Mouse (Mus musculus): Measurements from ENCODE around the gene Dyrk3. TPM values are rescaled to one million over a fixed set of nuclear protein-coding genes. Genes with fewer than 3 reads are reported as not detected.
A peak's percentile ranks its signal among the peaks of the same experiment; 100 is the strongest.

Gene Dyrk3
- polyA plus RNA-seq (2015; fragmentation: Nextera tagmentation; extraction: Ambion mirVana), result 4.4 and 4.5 TPM in 2 replicates

GRCm38 (mm10) chr1:131138191-131139016, at the start of gene Dyrk3:
Gene Dyrk3, minus strand, starts transcription at chr1:131138340.
- H3K27me3 ChIP-seq (ENCODE audit: control insufficient read depth, insufficient read depth, low read depth, low read length), result no peaks in the 10 kb centered on the region
- ATAC-seq (ENCODE audit: low read depth), result peak; percentile 98
- WGBS, result 2% methylated on average over 49 of the region's 49 CpGs
- peak within 1 kb of the TSS; percentile 97 for H3K4me2 ChIP-seq (ENCODE audit: low read depth, low read length)
- peak within 1 kb of the TSS; percentile 74 for H3K9ac ChIP-seq (ENCODE audit: low read length)
- H3K27ac ChIP-seq (ENCODE audit: low read length), result peak within 1 kb of the TSS; percentile 92
- H3K4me1 ChIP-seq (replicated peaks; ENCODE audit: control insufficient read depth, insufficient read depth, low read length), result peaks cover 2% of the 10 kb centered on the region; the same call in 1 of the 2 replicates
- H3K4me3 ChIP-seq (ENCODE audit: low read length), result peak within 1 kb of the TSS; percentile 72
- H3K36me3 ChIP-seq (ENCODE audit: control insufficient read depth, insufficient read depth, low read length), result no peaks in the 10 kb centered on the region
- no peaks in the 10 kb centered on the region for H3K9me3 ChIP-seq (ENCODE audit: control insufficient read depth, low read length)

- H3K4me2 ChIP-seq (ENCODE audit: low read depth, low read length), result no peak overlapping the region
- 75% methylated on average over 5 of the region's 5 CpGs for WGBS
Measured at GRCm38 (mm10) chr1:131187856-131188255, 49.7 kb upstream of the Dyrk3 start.

GRCm38 (mm10) chr1:131186995-131187394, 48.9 kb upstream of the Dyrk3 start:
- 77% methylated on average over 6 of the region's 6 CpGs for WGBS
- H3K27ac ChIP-seq (ENCODE audit: low read length), result no peak overlapping the region
- H3K9ac ChIP-seq (ENCODE audit: low read length), result no peak overlapping the region
- no peaks in the 10 kb centered on the region for H3K9me3 ChIP-seq (ENCODE audit: control insufficient read depth, low read length)
- H3K4me1 ChIP-seq (replicated peaks; ENCODE audit: control insufficient read depth, insufficient read depth, low read length), result 0 out of 2 replicates have a peak, but pooled peaks cover 2% of the 10 kb centered on the region
- H3K27me3 ChIP-seq (ENCODE audit: control insufficient read depth, insufficient read depth, low read depth, low read length), result no peaks in the 10 kb centered on the region
- H3K4me2 ChIP-seq (ENCODE audit: low read depth, low read length), result no peak overlapping the region
- no peak for ATAC-seq (ENCODE audit: low read depth)
- no peak overlapping the region for H3K4me3 ChIP-seq (ENCODE audit: low read length)
- H3K36me3 ChIP-seq (ENCODE audit: control insufficient read depth, insufficient read depth, low read length), result no peaks in the 10 kb centered on the region

More at GRCm38 (mm10) chr1:131187856-131188255, 49.7 kb upstream of the Dyrk3 start:
- no peak for ATAC-seq (ENCODE audit: low read depth)
- H3K9ac ChIP-seq (ENCODE audit: low read length), result no peak overlapping the region
- H3K4me3 ChIP-seq (ENCODE audit: low read length), result no peak overlapping the region
- no peak overlapping the region for H3K27ac ChIP-seq (ENCODE audit: low read length)
- no peaks in the 10 kb centered on the region for H3K27me3 ChIP-seq (ENCODE audit: control insufficient read depth, insufficient read depth, low read depth, low read length)
- 0 out of 2 replicates have a peak, but pooled peaks cover 2% of the 10 kb centered on the region for H3K4me1 ChIP-seq (replicated peaks; ENCODE audit: control insufficient read depth, insufficient read depth, low read length)
- H3K36me3 ChIP-seq (ENCODE audit: control insufficient read depth, insufficient read depth, low read length), result no peaks in the 10 kb centered on the region
- H3K9me3 ChIP-seq (ENCODE audit: control insufficient read depth, low read length), result no peaks in the 10 kb centered on the region

GRCm38 (mm10) chr1:131185821-131186506, 47.8 kb upstream of the Dyrk3 start:
- no peak overlapping the region for H3K9ac ChIP-seq (ENCODE audit: low read length)
- H3K27ac ChIP-seq (ENCODE audit: low read length), result no peak overlapping the region
- H3K4me2 ChIP-seq (ENCODE audit: low read depth, low read length), result no peak overlapping the region
- 0 out of 2 replicates have a peak, but pooled peaks cover 2% of the 10 kb centered on the region for H3K4me1 ChIP-seq (replicated peaks; ENCODE audit: control insufficient read depth, insufficient read depth, low read length)
- no peaks in the 10 kb centered on the region for H3K9me3 ChIP-seq (ENCODE audit: control insufficient read depth, low read length)
- no peak for ATAC-seq (ENCODE audit: low read depth)
- no peak overlapping the region for H3K4me3 ChIP-seq (ENCODE audit: low read length)
- no peaks in the 10 kb centered on the region for H3K36me3 ChIP-seq (ENCODE audit: control insufficient read depth, insufficient read depth, low read length)
- H3K27me3 ChIP-seq (ENCODE audit: control insufficient read depth, insufficient read depth, low read depth, low read length), result no peaks in the 10 kb centered on the region
- 61% methylated on average over 13 of the region's 13 CpGs for WGBS

- no peaks in the 10 kb centered on the region for H3K27me3 ChIP-seq (ENCODE audit: control insufficient read depth, insufficient read depth, low read depth, low read length)
- 0 out of 2 replicates have a peak, but pooled peaks cover 2% of the 10 kb centered on the region for H3K4me1 ChIP-seq (replicated peaks; ENCODE audit: control insufficient read depth, insufficient read depth, low read length)
- ATAC-seq (ENCODE audit: low read depth), result no peak
- H3K4me2 ChIP-seq (ENCODE audit: low read depth, low read length), result no peak overlapping the region
- 74% methylated on average over 8 of the region's 8 CpGs for WGBS
- H3K36me3 ChIP-seq (ENCODE audit: control insufficient read depth, insufficient read depth, low read length), result no peaks in the 10 kb centered on the region
- H3K27ac ChIP-seq (ENCODE audit: low read length), result no peak overlapping the region
- no peaks in the 10 kb centered on the region for H3K9me3 ChIP-seq (ENCODE audit: control insufficient read depth, low read length)
- H3K4me3 ChIP-seq (ENCODE audit: low read length), result no peak overlapping the region
- no peak overlapping the region for H3K9ac ChIP-seq (ENCODE audit: low read length)
Measured at GRCm38 (mm10) chr1:131184956-131185660, 47.0 kb upstream of the Dyrk3 start.

GRCm38 (mm10) chr1:131184253-131184955, 46.3 kb upstream of the Dyrk3 start:
- 69% methylated on average over 9 of the region's 9 CpGs for WGBS
- 0 out of 2 replicates have a peak, but pooled peaks have one; percentile 13 for ATAC-seq (ENCODE audit: low read depth)

GRCm38 (mm10) chr1:131183201-131183600, 45.1 kb upstream of the Dyrk3 start:
- Histone ChIP-seq H3K4me1 (replicated peaks; ENCODE audit: control insufficient read depth, insufficient read depth, low read length) (0 out of 2 replicates have a peak, but pooled peaks cover 2% of the 10 kb centered on the region), H3K27ac (ENCODE audit: low read length) (no peak overlapping the region), H3K4me3 (ENCODE audit: low read length) (no peak overlapping the region), H3K9ac (ENCODE audit: low read length) (no peak overlapping the region), H3K4me2 (ENCODE audit: low read depth, low read length) (no peak overlapping the region), H3K9me3 (ENCODE audit: control insufficient read depth, low read length) (no peaks in the 10 kb centered on the region), H3K36me3 (ENCODE audit: control insufficient read depth, insufficient read depth, low read length) (0 out of 2 replicates have a peak, but pooled peaks cover 4% of the 10 kb centered on the region), H3K27me3 (ENCODE audit: control insufficient read depth, insufficient read depth, low read depth, low read length) (no peaks in the 10 kb centered on the region)
- ATAC-seq (ENCODE audit: low read depth), result no peak
- 74% methylated on average over 7 of the region's 7 CpGs for WGBS

More at GRCm38 (mm10) chr1:131184253-131184955, 46.3 kb upstream of the Dyrk3 start:
- no peak overlapping the region for H3K4me3 ChIP-seq (ENCODE audit: low read length)
- no peaks in the 10 kb centered on the region for H3K27me3 ChIP-seq (ENCODE audit: control insufficient read depth, insufficient read depth, low read depth, low read length)
- H3K27ac ChIP-seq (ENCODE audit: low read length), result no peak overlapping the region
- H3K9me3 ChIP-seq (ENCODE audit: control insufficient read depth, low read length), result no peaks in the 10 kb centered on the region
- H3K36me3 ChIP-seq (ENCODE audit: control insufficient read depth, insufficient read depth, low read length), result no peaks in the 10 kb centered on the region
- no peak overlapping the region for H3K9ac ChIP-seq (ENCODE audit: low read length)
- H3K4me1 ChIP-seq (replicated peaks; ENCODE audit: control insufficient read depth, insufficient read depth, low read length), result 0 out of 2 replicates have a peak, but pooled peaks cover 2% of the 10 kb centered on the region
- no peak overlapping the region for H3K4me2 ChIP-seq (ENCODE audit: low read depth, low read length)

- Histone ChIP-seq H3K4me2 (ENCODE audit: low read depth, low read length) (no peak overlapping the region), H3K27me3 (ENCODE audit: control insufficient read depth, insufficient read depth, low read depth, low read length) (no peaks in the 10 kb centered on the region), H3K9ac (ENCODE audit: low read length) (no peak overlapping the region), H3K4me1 (replicated peaks; ENCODE audit: control insufficient read depth, insufficient read depth, low read length) (0 out of 2 replicates have a peak, but pooled peaks cover 2% of the 10 kb centered on the region), H3K36me3 (ENCODE audit: control insufficient read depth, insufficient read depth, low read length) (peaks cover 10% of the 10 kb centered on the region; the same call in 1 of the 2 replicates), H3K27ac (ENCODE audit: low read length) (no peak overlapping the region), H3K4me3 (ENCODE audit: low read length) (no peak overlapping the region), H3K9me3 (ENCODE audit: control insufficient read depth, low read length) (no peaks in the 10 kb centered on the region)
- ATAC-seq (ENCODE audit: low read depth), result peak; percentile 55; the same call in 1 of the 2 replicates
- WGBS, result 59% methylated on average over 9 of the region's 9 CpGs
Measured at GRCm38 (mm10) chr1:131181642-131182527, 43.7 kb upstream of the Dyrk3 start.

Measured in lung, embryonic 16.5 days (tissue).